Mouse (Mus musculus) heart, adult 8-10 months (tissue): Measurements from ENCODE around the gene Ctsl. TPM values are rescaled to one million over a fixed set of nuclear protein-coding genes. Genes with fewer than 3 reads are reported as not detected.

Experiments used
- DNase-seq: peaks from one replicate; pipeline ENCODE4 v3.0.0; 2022; ENCODE audit warnings: low spot score
- total RNA-seq, 4 experiments: library from RNA; stranded (reverse); gene quantifications; 2 replicates each; pipeline ENCODE4 v1.2.4; 2022

The Ctsl gene
- 100 to 1,000 TPM; 187 to 292 (median 203) TPM for total RNA-seq

DNA sequence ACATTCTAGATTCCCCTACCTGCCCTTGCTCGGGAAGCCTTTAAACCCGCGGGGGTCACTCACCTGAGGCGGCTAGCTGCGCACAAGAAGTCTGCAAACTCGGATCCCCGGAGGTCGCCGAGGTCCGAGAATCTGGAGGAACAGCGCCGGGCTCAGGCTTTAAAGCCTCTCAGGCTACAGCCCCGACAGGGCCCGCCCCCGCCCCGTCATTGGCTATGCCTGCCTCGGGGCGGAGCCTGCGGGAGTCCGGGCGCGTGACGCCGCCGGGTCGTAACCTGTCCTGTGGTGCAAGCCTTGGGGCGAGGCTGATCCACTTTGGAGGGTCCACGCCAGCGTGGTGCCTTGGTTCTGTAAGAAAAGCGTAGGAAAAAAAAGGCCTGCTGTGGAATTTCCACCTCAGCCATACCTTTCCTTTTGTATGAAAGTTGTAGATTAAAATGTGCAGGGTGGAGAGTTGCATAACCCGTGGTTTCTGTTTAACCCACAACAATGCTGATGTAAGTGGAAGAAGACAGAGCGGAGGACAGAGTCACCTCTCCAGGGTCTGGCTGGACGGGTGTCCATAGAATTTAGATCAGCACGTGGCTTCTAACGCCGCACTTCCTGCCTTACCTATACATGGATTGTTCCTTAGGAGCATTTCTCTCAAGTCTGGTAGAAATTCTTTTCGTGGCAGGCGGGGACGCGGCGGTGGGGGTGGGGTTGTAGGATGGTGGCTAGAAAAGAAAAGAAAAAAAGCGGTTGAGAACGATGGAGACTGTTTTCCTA is at the start of gene Ctsl:
Ctsl (minus strand) TSS at position 718 of the 768 bp plus-strand sequence.
- peak; percentile 95 for DNase-seq

DNA sequence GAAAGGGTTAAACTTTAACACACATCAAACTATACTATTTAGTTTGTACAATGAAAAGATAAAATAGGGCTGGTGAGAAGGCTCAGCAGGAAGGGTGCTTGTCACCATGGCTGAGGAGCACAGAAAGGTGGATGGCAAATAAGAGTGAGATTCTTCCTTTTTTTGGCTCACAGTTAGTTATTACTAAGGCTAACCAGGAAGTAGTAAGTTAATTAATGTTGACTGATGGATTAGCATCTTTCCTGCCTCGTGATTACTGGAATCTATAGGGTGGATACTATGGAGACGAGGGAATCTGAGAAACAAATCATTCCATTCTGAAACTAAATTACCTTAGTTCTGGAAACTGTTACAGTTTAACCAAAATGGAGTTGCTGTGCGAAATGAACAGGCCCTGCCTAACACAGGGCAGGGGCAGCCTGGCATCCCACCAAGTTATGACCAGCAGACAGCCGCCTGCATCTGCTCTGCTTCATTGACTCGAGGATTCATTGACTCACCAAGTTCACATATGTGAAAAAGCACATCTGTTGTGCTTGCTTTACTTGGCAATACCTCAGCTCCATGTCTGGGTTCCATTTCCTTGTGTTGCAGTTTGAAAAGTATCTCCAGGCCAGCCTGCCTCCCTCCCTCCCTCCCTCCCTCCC is 46.4 kb upstream of the Ctsl start:
- DNase-seq = no peak

DNA sequence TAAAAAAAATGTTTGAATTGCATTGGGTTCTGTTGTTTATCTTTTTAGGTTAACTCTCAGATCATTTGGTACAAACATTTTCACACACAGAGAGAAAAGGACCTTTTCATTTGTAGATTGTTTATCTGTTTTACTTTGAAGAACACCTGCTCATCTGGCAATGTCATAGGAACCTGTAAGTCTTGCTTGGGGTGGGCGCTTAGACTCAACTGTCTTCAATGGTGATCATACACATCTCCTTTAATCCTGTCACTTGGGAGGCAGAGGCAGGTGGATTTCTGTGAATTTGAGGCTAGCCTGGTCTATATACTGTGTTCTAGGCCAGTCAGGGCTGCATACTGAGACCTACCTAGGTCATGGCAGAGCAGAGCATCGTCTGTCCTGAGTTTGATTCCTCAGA is 45.0 kb upstream of the Ctsl start:
- no peak for DNase-seq

DNA sequence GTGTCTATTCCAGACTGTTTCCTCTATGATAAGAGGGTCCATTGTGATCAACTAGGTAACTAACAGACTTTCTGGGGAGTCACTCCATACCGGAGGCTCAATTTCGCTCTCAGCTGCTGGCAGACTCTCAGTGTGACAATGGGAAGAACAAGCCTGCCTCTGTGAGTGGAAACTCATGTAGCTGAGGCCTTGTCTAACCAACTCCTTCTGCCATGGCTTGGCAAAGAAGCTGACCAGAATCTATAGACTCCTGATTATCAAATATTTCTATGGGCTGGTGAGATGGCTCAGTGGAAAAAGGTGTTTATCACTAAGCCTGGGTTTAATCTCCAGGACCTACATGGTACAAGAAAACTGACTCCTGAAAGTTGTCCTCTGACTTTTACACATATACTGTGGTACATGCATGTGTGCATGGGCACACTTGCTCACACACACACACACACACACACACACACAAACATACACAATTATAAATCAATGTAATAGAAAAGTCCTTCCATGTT is 42.1 kb upstream of the Ctsl start:
- DNase-seq = no peak

DNA sequence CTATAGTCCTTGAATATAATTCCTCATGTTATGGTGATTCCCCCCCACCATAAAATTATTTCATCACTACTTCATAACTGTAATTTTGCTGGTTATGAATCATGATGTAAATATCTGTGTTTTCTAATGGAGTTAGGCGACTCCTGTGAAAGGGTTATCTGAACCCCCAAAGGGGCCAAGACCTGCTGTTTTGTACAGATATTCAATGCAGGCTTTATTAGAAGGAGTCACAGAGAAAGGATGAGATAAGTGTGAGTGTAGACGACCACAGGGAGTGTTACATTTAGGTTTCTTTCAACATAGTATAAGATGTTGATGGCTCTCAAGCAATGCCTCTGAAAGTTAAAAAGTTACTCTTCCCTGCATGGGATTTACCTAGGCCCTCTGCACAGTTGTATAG is 40.6 kb upstream of the Ctsl start:
- no peak for DNase-seq

DNA sequence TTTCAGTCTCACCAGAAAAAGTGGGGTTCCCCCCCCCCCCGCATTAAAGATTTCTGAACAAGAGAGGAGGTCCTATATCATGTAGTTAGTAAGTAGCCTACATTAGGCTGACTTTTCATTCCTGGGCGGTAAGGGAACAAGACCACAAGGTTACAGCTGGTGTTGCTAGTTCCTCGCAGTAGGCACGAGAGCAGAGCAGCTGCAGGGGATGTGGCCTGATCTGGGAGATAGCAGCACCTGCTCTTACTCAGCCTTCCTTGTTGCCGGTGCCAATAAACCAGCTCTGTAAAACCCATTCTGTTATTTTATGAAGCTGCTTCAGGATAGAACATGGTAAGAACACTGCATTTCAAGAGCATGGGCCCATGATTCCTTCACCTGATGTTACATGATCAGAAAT is 39.9 kb upstream of the Ctsl start:
- DNase-seq = no peak

DNA sequence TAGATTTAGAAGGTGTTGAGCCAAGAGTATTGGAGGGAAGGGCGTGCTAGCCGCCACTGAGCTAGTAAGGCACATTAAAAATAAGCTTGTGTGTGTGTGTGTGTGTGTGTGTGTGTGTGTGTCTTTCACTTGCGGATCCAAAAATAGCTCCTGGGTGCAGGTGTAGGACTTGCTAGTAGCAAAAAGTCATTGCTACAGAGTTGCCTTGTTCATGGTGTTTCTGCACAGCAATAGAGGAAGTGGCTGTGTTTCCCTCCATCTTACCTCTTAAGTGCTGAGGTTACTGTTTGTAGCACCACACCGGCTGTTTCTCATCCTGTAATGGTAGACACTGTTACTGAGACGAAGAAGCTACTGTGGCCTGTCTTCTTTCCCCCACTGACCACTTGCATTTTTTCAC is 37.3 kb upstream of the Ctsl start:
- DNase-seq = no peak

DNA sequence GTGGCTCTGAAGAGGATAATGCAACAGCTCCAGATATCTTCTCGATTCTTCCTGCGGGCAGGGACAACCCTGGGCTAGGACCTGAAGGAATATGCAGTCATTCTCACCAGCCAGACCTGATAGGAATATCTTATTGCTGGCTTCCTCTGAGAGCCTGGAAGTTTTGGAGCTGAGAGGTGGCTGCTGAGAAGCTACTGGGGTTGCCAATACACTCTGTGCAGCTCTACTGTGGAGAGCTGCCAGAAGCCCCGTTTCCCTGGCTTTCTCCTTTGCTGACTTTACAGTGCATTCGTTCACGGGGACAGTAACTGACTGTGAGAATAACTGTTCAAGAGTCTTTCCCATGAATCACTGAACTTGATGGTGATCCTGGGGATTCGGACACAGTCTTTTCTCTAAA is 34.9 kb upstream of the Ctsl start:
- DNase-seq = no peak

DNA sequence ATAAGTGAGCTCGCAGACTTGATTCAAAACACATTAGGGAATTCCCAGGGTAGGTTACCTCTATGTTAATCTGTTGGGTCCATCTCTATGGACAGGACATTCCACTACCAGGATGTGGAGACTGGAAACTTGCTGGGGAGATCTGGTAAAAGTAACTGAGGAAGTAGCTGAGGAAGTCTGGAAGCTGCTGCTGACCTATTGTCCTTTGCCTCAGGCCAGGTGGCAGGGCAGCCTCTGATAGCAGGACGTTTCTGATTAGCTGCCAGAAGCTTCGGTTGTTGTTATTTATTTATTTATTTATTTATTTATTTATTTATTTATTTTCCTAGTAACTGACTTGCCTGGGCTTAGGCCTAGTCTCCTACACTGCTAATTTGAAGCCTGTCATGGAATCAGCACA is 32.8 kb upstream of the Ctsl start:
- DNase-seq = no peak

DNA sequence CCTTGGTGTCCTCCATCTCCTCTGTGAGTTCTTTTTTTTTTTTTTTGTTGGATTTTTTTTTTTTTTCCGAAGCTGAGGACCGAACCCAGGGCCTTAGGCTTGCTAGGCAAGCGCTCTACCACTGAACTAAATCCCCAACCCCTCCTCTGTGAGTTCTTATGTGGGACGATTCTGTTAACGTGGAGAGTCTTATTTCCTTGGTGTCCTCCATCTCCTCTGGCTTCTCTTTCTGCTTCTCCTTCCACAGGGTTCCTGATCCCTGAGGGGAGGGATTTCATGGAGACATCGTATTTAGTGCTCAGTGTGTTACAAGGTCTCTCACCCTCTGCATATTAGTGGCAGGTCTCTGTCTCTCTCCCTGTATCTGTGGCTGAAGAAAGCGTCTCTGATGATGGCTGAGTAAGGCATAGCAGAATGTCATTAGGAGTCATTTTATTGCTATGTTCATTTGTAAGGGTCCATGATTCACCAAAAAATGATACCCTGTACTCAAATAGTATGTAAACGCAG is 32.3 kb upstream of the Ctsl start:
- DNase-seq = no peak

DNA sequence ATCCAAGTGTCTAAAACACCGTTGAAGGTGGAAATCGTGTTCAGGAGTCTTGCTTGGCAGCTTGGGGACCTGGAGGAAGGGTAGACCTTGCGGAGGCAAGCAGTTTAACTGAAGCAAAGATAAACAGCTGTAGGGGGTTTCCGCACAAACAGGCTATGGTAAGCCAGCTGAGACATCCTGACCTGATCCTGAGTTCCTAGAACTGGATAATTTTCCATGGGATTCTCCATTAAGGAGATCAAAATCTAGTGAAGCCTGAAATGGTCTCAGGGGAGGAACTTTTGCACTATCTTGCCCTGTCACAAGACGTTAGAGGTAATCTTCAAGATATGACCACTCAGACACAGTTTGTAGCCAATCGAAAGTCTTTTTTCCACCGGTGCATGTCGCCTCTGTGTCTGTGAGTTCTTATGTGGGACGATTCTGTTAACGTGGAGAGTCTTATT is 31.8 kb upstream of the Ctsl start:
- DNase-seq = no peak

DNA sequence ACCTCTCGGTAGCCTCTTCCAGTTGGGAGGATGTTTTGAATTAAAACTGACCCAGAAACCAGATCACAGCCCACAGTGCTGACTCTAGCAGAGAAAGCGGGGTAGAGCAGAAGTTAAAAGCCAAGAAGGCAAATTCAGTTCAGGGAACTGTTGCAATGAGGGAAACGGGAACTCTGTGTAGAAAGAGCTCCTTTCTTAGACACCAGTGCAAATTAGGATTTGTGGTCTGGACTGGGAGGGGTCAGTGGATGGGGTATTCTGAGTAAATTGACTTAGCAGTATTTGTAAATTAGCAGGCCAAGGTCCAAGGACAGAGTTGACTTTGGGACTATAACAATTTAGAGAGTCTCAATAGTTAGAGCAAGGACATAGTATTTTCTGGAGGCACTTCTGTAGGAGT is 31.3 kb upstream of the Ctsl start:
- peak; percentile 52 for DNase-seq

DNA sequence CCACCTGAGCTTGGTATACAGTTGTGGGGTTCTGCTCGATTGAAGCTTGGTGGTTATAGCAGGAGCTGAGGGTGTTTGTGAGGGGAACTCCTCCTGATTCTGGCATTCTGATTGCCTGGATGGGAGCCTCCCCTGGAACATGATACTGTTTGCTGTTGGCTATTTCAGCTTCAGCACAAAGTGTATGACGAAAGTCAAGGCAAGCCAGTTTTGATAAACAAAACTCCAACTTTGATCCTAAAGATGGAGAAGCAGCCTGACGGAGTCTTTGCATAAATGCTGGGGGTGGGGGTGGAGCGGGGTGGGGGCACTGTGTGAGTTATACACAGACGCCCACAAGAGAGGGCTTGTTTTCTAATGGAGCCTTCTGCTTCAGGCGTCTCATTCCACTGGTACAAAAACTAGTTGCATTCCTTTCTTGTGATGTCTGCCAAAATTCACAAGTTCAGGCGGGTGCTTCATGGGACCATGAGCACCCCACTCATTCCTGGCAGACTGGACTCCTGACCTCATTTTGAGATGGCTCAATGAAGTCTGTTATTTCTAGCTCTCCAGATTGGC is 30.2 kb upstream of the Ctsl start:
- DNase-seq = peak; percentile 82

DNA sequence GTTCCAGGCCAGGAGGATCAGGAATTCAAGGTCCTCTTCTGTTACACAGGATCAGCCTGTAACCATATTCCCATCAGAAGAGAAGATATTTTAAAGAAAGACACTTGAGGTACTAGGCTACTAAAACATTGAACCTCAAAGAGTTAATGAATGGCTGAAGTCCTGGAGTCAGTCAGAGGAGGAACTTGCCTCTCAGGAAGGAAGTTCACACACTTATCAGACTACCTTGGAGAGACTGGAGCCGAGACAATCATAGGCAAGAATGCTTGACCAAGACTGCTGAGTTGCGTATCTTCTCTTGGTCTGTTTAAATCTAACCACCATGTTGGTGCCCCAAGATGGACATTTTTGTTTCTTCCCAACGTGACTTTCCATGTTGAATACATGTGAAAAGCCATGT is 29.2 kb upstream of the Ctsl start:
- DNase-seq = no peak

DNA sequence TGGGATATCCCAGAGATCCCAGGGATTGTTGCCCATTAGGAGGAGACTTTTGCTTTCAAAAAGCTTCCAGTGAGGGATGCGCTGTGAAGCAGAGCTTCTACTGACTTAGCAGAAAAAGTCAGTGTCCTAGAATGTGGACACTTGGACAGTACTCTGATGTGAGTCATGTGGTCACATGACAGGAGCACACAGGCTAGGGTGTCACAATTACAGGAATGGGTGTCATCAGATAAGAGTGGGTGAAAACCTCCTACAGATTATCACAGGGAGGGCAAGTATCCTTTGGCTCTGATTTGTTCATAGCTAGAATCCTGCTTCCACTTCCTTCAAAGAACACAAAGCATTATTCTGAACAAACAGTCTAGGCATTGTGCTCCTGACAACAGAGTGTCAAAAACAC is 27.4 kb upstream of the Ctsl start:
- DNase-seq = no peak

DNA sequence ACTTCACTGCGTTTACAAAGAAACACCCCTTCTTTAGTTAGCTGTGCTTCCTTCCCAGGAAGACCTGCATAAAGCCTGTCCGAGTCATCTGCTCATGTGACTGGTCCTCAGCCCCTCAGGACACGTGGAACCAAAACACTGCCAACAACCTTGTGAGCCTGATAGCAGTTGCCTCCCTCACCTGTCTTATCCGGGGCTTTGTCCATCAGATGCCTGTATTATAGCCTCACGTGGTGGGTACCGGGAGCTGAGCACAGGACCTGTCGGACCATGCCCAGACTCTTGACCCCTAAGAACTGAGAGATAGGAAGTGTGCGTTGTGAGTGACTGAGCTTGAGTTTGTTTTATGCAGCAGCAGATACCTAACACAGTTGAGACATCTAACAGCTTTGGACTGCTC is 26.3 kb upstream of the Ctsl start:
- no peak for DNase-seq

DNA sequence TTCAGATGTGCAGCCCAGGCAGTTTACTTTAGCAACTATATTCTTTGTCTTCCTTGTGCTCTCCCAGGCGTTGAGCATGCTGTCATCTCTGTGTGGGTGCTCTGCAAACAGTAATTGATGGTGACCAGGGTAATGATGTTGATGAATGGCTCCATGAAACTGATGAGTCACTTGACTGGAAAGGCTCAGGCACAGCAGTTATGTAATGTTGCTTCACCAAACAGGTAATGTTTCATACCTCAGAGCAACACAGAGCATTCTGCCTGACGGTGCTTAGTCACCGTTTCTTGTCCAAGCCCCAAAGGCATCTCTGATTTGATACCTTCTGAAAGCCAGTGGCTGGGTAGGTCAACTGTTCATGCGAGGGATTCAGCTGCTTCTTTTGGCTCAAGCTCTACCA is 17.7 kb upstream of the Ctsl start:
- DNase-seq = no peak

DNA sequence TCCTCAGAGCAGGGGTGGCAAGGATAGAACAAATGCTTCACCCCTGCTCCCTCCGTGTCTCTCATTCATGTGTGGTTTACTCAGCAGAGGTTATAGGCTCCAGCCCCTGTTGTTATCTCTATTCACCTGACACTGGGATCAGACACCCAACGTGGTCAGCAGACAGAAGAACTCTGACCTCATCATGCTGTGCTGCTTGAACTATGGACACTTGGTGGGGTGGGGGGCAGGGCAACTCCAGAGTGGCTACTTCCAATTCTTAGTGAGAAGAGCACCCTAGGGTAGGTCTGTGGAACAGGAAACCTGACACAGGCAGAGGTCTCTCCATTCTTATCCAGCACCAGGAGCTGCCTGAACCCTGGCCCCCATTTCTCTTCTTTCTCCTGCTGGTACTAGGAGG is 15.4 kb upstream of the Ctsl start:
- DNase-seq = no peak

DNA sequence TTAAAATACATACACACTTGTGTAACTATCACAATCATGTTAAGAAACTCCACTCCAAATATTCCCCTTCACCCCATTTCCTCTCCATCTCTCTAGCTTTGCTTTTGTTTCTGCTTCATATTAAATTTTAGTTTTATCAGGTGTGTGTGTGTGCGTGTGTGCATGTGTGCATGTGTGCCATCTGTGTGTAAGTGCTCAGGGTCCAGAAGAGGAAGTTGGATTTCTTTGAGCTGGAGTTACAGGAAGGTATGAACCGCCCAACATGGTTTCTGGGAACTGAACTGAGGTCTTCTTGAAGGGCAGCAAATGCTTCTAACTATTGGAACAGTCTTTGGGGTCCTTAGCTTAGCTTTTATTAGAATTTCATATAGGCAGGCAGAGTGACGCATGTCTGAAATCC is 14.2 kb upstream of the Ctsl start:
- no peak for DNase-seq

DNA sequence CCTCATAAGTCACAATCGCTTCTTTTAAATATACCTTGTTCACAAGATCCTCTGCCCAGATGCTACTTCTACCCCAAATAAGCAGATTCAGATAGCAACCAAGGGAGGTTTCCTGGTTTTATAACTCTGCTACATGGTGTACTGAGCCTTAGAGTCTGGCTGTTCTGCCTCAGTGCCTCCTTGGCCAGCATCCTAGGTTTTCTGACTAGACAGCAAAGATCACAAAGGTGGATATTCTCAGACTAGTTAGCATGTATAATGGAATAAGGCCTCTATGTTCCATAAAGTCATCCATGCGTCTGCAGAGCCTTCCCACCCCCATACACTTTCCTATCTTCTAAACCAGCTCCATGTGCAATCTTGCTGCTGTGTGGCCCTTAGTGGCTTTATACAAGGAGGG is 9.6 kb upstream of the Ctsl start:
- no peak for DNase-seq

DNA sequence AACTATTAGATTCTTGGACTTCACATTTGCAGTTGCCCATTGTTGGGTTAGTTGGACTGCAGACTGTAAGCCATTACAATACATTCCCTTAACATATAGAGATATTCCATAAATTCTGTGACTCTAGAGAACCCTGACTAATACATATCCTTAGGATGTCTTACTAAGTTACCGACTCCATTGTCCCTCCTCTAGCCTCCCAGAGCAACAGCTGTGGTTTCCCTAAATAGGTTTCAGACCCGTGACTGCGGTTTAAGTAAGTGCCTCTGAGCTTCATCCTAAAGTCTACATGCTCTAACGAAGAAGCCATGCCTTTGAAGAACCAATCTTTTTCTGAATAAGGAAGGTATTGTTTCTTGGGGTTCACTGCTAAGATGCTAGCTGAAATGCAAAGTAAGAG is 7.9 kb upstream of the Ctsl start:
- DNase-seq = no peak

DNA sequence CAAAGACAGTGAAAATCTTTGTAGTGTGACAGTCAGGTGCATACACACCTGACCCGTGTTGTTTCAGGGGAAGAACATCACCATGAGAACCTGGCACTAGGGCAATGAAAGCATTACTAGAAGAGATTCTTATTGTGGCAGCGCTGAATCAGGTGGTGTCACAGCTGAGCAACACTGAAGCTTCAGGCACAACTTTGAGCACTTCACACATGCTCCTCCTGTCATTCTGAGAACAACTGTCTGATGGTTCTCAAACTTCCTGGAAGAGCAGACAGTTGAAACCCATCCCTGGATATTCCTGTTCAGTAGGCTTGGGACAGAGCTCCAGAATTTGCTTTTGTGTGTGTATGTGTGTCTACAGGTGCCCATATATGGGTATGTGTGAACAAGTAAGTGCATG is 5.8 kb upstream of the Ctsl start:
- no peak for DNase-seq

DNA sequence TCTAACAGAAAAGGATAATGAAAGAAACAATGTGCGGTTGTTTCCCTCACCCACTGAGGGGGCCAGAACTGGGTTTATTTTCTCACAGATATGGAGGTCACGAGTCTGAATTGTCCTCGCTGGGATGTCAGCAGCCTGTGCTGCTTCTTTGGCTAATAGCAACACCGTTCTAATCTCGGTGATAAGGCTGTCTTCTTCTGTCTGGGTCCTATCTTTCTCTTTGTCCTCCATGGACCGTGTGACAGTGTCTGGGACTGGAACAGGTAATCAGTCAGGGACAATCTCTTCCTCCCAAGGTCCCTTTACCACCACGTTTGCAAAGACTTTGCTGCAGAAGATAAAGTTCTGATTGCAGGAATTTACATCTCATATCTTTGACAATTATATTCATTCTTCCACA is 4.5 kb upstream of the Ctsl start:
- no peak for DNase-seq
